Mouse (Mus musculus): ENCODE results near the gene Magix. TPM values are rescaled to one million over a fixed set of nuclear protein-coding genes. Genes with fewer than 3 reads are reported as not detected.

Magix gene
- total RNA-seq, 2 experiments from 2014 or later: 25.2 to 27.9 TPM

- DNase-seq: no peak
Measured at GRCm38 (mm10) chrX:7632560-7632959, 48.5 kb downstream of the Magix start.

Other genes starting within 250 kb of the Magix start
- gene Foxp3, start 107.6 kb downstream of the Magix start, total RNA-seq (2021): under 1 TPM in 1 of 2 experiments, not detected in 1; 0.28 TPM
- gene Ppp1r3f, start 107.0 kb downstream of the Magix start, total RNA-seq (2021): 1 to 10 TPM; 3.6 to 4.5 TPM
- gene Ccdc22, start 75.7 kb downstream of the Magix start, total RNA-seq (2021): 10 to 100 TPM; 10.5 to 12.5 TPM
- gene Cacna1f, start 74.2 kb downstream of the Magix start, total RNA-seq (2021): not detected
- gene Syp, start 42.8 kb downstream of the Magix start, total RNA-seq (2021): 1 to 10 TPM; 2.2 to 4.1 TPM
- gene Prickle3, start 24.0 kb downstream of the Magix start, total RNA-seq (2021): 10 to 100 TPM; 21.1 to 21.5 TPM
- 10 to 100 TPM; 41.3 to 57.6 TPM for gene Plp2, start 9.9 kb downstream of the Magix start, total RNA-seq (2021)
- 10 to 100 TPM; 17.8 to 20.1 TPM for gene Gpkow, start 15.9 kb upstream of the Magix start, total RNA-seq (2021)
- gene Wdr45, start 33.1 kb upstream of the Magix start, total RNA-seq (2021): 10 to 100 TPM; 29.9 to 51.4 TPM
- not detected for gene Gm45208, start 41.0 kb upstream of the Magix start, total RNA-seq (2021)
- gene Praf2, start 47.2 kb upstream of the Magix start, total RNA-seq (2021): 1 to 10 TPM; 5.1 to 5.3 TPM
- gene Ccdc120, start 69.7 kb upstream of the Magix start, total RNA-seq (2021): under 1 TPM; 0.59 to 0.67 TPM
- gene Tfe3, start 81.3 kb upstream of the Magix start, total RNA-seq (2021): 10 to 100 TPM; 12.6 to 13.0 TPM
- gene Gripap1, start 108.5 kb upstream of the Magix start, total RNA-seq (2021): 10 to 100 TPM; 20.5 to 22.9 TPM
- under 1 TPM; 0.15 to 0.57 TPM for gene Kcnd1, start 141.0 kb upstream of the Magix start, total RNA-seq (2021)
- gene Otud5, start 160.1 kb upstream of the Magix start, total RNA-seq (2021): 10 to 100 TPM; 19.3 to 23.4 TPM
- gene Pim2, start 197.0 kb upstream of the Magix start, total RNA-seq (2021): 1 to 10 TPM; 2.2 to 4.3 TPM
- gene Slc35a2, start 202.8 kb upstream of the Magix start, total RNA-seq (2021): 10 to 100 TPM; 10.6 to 17.3 TPM
- 10 to 100 TPM; 21.3 to 23.5 TPM for gene Pqbp1, start 218.0 kb upstream of the Magix start, total RNA-seq (2021)
- 10 to 100 TPM; 47.2 to 49.7 TPM for gene Timm17b, start 218.1 kb upstream of the Magix start, total RNA-seq (2021)
- gene Gm10491, start 226.6 kb upstream of the Magix start, total RNA-seq (2021): not detected
- not detected for gene Gm10490, start 228.3 kb upstream of the Magix start, total RNA-seq (2021)
- gene Pcsk1n, start 238.6 kb upstream of the Magix start, total RNA-seq (2021): under 1 TPM in 1 of 2 experiments, not detected in 1; 0.12 TPM
- not detected for gene Eras, start 247.4 kb upstream of the Magix start, total RNA-seq (2021)

Data from heart, adult 18-20 months (tissue).